Mouse (Mus musculus) adrenal gland, adult 2 months (tissue): ENCODE measurements at regions not wholly inside any gene's neighbourhood (a gene's known extent, or its start where the extent isn't known, plus 50 kb on each side); places are given as distances from the start of the nearest gene placed in this dataset.

Experiments used
- DNase-seq: peaks from one replicate; pipeline ENCODE4 v3.0.0; 2021

DNA sequence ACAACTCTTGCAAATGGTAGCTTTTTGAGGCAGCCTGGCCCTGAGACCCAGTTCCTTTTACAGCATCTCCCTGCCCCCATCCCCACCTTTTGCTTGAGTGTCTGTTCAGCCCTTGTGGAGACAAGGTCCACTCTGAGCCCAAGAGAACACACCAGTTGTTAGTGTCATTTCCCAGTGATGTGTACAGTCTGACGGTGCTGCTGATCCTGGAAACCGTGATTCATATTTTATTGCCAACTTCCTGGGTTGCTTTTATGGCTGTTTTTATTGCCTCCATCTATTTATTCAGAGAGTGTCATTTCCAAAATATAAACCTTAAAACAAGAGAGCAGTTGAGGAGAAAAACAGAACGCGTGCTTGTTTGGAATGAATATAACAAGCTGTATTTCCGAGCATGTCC, 309.6 kb upstream of the Isl1 start:
- no peak for DNase-seq

DNA sequence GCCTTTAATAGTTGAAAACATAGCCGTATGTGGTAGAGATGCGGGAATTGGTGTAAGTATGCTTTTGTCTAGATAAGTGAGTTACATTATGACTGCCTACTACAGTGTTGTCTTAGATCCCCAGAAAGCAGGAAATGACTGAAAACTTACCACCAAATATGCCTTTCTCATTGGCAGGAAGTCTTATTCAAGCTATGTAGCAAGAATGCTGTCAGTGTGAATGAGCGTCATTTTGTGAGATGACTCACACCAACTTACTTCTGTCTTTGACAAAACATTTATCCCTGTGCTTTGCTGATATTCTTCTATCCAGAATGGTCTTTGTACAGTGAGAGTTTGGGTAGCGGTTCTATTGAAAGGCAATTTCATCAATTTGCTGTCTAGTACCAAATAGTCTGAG, 286.9 kb upstream of the Isl1 start:
- no peak for DNase-seq

DNA sequence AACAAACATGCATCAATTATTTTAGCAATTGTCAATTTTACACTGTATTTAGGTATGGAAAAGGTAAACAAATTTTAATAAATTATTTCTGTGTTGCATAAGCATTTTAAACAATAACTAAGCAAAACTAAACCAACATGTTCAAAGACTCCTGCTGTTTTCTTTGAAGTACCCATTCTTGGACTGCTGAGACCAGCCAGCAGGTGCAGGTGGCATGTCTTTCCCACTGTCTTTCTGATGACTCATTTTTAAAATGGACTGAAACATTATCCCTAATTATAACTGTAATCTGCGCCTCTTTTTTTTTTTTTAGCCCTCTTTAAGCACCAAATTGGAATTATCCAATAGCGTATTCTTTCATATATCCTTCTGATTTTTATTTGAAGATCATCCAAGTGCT, 286.0 kb upstream of the Isl1 start:
- DNase-seq: no peak

DNA sequence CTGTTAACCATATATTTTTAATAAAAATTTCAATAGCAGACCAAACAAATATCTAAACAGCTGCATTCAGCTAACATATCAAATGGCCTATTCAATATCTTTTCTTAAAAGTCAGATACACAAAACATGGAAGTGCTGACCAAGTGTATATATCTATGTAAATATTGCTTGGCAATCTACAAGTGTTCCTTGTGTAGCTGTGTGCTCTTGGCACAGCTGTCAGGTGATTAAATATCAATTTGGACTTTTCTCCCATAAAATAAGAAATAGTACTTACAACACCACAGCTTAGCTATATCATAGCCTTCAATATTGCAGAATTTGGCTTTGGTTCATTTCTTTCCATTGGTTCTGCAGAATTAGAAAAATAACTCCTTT, 266.5 kb upstream of the Isl1 start:
- DNase-seq: no peak

DNA sequence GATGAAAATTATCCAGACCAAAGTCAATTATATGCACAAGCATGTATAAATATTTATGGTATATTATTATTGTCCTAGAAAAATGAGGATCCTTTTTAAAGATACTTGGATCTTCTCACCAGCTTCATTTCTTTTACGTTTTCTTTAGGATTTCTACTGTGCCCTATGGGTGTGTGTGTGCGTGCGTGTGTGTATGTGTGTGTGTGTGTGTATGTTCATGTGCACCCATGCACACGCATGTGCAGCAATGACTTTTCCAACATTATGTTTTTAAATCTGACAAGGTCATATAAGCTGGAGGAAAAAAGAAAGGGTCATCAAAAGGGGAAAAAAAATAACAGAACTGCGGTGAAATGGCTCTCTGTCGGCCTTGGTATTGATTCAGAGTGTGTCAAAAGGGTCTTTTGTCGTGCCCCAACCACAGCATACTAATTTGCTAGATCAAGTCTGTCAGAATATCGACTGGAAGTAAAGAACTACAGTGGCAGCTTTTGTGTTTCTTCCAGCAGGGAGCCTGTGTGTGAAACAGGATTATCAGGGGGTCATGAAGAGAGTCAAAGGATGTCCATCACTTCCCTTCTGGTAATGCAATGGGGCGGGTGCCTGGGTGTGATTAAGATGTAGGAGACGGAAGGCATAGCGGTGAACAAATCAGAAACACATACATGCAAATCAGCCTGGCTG, 265.9 kb upstream of the Isl1 start:
- DNase-seq: no peak

DNA sequence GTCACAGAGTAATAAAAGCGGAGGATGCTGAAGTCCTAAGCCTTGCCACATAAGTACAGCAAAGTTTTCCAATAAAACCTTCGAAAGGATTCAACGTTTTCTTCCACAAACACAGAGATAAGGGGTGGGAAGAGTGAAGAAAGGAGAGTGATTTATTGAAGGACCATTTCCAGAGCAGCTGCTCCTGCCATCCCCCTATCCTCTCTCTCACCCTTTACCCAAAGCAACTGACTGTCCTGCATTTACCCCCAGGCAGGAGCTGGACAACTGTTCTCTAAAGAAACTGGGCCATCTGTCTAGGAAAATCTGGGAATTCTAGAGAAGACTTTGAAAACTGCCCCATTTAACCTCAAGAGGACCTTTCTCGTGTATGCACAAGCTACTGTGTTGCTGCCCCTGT, 245.6 kb upstream of the Isl1 start:
- no peak for DNase-seq

DNA sequence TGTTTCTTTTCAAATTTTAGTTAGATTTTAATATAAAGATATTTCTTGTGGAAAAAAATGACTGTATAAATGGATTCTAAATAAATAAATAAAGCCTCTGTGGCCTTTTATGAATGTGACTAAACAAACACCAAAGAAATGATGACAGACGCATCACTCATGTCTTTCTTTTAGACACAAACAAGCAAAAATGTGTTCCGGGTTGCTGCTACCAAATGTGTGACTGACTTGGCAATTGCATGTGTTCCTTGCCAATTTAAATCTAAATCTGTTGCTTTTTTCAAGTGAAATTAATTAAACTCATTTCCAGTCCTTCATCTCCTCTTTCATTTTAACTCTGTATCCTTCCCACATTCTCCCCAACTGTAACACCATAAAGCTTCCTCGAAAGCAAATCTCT, 225.7 kb upstream of the Isl1 start:
- DNase-seq: no peak

DNA sequence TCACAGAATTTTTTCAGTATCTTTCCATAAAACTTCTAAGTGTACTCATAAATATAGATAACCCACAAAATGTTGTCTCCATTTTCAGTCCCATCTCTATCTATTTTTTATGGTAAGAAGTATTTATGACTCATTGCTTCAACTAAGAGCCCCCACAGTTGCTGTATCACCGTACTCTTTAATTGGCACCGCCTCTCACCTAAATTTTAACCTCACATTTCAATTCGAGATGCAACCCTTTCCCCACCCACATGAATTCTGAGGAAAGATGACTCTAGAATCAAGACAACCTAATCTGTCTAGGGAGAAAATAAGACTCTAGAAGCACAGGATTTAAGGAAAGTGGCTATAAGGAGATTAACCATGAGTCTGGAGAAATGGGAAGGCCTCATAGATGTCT, 223.7 kb upstream of the Isl1 start:
- no peak for DNase-seq

DNA sequence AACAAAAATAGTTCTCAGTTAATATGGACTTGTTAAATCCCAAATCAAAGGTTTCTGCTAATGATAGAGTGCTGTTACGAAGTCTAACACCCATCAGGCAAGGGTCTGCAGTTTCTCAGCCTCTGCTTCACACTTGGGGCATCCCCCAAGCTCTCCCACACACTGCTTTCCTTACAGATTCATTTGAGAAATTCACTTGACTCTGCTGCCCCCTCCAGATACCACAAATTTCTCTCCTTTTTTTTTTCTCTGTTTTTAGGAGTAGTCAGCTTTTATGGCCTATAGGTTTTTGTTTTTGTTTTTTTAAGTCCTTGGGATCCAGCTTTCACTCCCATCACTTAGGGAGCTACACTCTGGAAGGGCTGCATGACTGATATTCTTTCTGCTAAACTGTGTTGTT, 218.8 kb upstream of the Isl1 start:
- DNase-seq: no peak

DNA sequence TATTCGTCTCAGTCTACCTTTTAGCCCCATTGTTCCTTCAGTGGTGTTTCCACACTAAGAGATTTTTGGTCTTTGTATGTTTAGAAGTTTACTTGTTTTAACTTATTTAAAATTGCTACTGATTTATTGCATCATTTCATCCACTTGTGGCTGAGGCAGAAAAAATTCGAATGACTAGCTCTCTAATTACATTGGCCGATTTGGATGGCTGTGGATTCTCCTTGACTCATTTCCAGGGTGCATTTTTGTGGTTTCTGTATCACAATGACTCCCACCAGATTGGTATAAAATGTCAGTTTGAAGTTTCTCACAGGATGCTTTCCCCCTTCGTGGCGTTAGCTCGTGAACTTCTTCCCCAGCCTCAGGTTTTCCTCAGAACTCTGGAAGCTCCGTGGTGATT, 217.5 kb upstream of the Isl1 start:
- peak; percentile 17 for DNase-seq

DNA sequence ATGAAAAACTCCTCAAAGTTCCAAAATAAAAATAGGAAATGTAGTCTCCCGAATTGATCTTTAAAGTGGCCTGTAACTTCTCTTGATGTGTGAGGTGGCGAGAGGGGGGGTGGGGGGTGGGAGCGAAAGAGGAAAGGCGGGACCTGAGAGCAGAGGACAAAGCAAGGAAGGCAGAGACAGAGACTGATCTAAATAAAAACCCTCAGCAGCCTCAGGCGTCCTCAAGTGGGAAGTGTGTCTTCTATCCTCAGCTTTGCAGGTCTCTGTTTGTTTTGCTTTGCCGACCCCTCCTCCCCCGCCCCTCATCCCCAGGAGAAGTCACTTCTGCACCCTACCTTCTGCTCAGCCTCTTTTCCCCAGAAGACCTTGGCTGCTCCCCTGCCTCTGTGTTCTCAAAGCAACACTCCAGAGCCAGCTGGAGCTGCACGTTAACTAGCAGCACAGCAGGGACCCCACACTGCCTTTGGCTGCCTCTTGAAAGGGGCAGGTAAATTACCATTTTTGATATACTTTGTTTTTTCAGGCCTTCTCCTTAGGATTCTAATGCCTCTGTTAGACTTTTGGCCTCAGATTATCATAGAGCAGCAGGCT, 214.3 kb upstream of the Isl1 start:
- DNase-seq: no peak

DNA sequence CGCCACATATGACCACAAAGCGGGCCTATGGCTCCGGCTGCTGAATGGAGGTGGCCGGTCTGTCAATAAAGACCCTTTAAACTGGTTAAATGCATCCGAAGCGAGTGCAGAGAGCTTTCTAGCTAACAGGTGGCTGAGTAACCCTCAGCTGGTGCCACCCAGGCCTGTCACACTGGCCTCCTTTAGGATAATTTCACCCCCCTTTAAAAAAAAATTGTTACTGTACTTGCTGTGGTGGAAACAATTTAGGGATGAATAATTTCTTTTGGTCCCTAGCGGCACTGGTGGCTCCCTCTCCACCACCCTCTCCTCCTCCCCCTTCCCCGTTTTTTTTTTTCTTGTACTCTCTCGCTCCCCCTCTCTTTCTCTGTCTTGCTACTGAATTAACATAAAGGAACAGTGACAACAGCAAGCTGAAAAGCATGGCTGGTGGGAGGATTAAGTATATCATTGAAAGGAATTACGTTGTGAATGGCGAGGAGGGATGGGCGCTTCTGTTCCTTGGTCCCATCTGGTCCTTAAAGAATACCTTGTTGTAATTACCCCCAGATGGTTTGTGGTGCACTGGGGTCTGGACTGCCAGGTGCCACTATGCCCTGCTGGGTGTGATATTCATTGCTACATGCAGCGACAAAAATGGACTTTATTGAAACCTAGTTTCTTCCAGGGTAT, 205.3 kb upstream of the Isl1 start:
- DNase-seq: no peak

DNA sequence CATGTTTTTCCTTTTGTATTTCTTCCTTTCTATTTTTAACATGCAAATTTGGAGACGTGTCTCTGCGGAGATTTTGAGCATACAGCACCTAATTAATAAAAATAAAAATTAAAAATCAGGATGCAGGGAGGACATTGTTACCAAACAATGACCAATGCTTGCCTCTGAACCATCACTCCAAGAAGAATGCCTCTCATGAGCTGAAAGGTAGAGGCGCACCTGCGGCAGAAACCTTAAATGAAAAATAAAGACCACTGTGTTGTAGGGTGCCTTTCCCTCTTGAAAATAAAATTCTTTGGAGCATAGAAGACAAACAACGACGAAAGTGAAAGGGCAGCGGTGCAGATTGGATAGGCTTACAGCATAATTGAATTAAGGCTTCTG, 204.8 kb upstream of the Isl1 start:
- no peak for DNase-seq

DNA sequence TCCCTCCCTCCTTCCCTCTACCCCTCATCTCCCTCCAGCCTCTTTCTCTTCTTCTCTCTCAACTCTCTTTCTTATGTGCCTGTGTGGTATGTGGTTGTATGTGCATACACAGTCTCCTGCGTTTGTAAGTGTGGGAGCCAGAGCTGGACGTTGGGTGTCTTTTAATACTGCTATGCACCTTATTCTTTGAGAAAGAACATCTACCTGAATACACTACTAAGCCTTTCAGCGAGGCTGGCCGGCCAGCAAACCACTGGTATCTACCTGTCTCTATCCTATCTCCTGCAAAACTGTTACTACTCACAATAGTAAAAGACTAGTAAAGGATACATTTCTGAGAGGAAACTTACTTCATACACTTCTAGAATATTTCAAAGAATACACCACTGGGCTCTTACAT, 202.9 kb upstream of the Isl1 start:
- no peak for DNase-seq

DNA sequence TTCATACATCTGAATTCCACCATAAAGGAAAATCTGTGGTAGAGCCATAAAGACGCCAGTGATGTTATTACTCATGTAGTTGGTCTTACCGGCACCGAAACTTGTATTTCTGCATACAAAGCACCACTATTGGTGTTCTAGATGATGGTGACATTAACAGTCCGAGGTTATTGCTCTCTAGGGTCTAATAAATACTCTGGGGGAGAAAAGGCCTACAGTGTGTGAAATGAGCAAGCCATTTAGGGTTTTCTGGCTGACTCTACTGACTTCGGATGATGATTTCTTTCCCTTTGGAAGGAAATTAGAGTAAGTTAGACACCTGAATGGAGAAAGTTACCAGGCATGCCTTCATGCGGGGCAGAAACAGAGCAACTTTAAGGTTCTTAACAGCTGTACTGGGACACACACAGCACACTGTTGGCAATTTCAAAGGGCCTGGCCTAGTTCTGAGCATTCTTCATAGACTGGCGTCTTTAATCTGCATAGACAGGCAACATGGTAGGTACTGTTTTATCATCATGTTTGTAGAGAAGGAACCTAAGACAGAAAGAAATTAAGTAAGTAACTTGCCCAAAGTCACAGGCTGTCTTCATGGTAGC, 198.8 kb upstream of the Isl1 start:
- no peak for DNase-seq

DNA sequence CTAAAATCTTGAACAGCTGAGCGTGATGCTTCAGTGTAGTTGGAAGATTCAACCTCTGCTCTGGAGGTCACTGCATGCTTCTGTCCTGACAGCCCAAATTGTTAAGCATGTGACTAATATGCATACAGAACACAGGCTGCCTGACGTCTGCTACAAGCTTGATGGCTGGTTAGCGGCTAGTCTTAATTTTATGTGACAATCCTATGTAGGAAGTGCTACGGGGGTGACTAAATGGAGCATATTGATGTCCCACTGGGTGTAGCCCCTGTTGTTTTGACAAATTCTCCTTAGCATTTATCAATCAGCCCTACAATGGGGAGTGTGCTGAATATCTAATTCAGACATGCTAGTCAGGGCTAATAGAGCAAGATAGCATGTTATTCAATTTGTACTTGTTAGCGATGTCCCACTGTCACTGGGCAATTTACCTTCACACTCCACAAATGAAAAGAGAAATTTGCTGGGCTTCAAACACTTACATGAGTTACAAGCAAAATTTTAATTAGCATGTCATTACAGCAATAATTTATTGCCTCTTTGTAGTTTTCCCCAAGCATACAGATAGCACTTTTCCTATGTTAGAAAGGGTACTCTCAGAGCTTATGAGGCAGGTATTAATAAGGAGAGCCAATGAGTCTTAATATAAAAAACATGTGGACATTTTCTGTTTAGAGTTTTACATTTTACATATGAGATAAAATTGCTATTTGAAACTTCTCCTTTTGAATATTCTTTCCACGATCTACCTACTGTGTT, 188.3 kb upstream of the Isl1 start:
- DNase-seq: no peak

DNA sequence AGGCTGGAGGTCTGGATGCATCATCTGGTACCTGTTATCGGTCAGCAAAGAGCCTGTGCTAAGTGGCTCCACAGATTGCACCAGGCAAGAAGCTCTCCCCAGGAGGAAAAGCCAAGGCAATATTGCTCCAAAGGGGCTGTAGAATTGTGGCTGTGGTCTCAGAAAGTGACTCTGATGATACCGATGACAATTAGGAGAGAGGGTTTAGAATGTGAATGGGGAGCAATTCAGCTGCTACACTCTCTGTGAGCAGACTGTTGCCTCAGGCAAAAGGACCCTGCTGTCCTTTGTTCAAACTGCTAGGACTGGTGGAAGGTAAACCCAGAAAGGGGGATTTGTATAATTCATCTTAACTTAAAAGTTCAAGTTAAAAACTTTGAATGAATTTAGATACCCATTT, 186.2 kb upstream of the Isl1 start:
- DNase-seq: no peak

DNA sequence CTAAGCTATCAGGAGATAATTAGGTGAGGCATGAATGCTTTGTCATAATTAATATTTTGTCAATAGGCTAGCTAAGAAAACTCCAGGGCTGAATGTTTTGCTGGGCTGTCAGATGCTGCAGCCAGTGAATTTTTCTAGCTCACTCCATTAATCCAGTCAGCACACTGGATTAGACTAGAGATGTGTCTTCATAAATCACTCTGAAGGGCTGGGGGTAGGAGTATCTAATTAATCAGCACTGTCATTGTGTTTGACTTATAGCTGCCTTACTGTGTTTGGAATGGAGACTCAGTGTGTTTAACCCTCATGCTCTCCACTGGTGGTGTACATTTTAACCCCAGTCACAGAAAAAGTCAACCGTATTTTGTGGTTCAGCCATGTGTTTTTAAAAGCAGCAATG, 179.9 kb upstream of the Isl1 start:
- DNase-seq: no peak

DNA sequence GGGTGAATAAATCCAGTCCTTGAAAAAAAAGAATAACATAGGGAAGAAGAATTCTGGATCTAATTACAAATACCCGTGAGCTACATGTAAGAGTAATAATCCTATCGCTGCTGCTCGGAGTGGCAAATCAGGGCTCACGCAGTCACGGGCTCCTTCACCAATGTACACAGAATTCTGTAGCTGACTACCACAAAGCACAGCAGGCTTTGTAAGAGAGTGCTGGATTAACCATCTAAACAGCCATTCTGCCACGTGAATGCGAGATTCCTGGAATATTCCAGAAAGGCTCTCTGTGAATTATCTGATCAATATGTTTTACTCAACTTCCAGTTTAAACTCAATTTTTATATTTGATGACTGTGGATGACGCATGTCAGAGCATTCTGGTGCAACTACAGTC, 165.1 kb upstream of the Isl1 start:
- no peak for DNase-seq

DNA sequence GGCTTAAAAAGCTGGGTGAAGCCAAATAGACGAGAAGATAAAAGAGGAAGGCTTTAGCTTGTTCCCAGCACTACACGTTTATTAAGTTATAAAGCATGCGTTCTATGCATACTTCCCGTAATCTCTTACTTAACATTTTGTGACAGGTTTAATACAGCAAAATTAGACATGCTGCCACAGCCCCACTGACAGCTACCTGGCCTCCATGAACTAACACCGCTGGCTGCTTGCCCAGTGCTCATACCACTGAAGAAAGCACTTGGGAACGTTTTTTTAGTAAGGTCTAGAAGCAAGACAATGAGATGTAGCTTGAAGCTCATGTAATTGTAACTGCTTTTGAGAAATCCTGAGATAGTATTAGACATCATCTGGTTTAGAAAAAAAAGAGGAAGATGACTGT, 152.3 kb upstream of the Isl1 start:
- no peak for DNase-seq

DNA sequence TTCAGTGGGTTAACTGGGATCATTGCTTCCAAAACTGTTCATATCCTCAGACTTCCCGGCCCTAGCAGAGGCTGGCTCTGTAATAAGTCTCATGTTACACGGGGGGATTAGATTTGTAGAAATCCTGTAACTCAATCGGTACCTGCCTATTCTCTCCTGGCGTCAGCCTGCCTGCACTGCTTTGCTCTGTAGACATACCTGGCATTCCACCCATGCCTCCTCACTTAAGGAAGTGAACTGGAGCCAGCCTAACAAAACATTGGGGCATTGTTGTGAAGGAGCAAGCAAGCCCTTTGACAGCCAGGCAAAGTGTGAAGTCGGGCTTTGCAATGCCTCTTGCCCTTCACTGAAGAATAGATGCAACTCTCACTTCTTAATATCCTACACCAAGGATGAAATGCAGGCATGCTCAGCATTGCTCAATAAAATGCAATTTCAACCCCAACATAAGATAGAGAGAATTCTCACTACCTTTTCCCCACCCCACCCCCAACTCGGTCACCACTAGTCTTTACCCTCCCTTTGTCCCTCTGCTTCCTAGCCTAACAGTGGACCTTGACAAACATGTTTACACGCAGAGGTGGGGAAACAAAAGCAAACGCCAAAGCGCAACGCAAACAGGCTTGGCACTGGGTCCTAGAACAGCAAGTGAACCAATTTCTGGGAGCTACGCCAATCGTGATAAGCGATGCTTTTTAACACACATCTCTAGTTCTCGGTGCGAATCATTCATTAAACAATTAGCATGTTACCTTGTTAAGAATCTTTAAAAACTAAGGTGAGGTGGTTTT, 133.9 kb upstream of the Isl1 start:
- DNase-seq: peak; percentile 12

DNA sequence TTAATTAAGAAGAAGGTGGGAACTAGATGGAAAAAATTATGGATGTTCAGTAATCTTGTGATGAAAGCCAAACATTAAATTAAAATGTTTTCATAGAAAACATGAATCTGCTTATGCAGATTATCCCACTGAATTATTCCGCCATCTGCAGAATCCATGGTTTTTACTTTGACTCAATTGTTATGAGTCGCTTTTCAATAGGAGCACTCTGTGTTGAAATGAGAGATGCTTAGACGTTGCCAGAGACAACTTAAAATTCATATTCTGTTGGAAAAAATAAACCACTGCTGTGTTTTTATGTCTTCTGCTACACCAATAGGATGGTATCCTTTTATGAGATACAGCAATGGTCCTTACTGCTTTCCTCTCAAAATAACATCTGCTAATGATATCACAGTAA, 108.3 kb upstream of the Isl1 start:
- DNase-seq: no peak
